Mouse (Mus musculus): ENCODE measurements around the gene Itgb1. TPM values are rescaled to one million over a fixed set of nuclear protein-coding genes. Genes with fewer than 3 reads are reported as not detected.

Gene Itgb1
- polyA plus RNA-seq, 1 experiment from 2014 or later, result 88.0 TPM

Other genes with a start within 250 kb of the Itgb1 start
- gene Gm3952, start 113.0 kb downstream of the Itgb1 start, polyA plus RNA-seq (2015; fragmentation: Nextera tagmentation; extraction: Ambion mirVana), result not detected in 2 replicates